Mouse (Mus musculus): ENCODE data around the gene Tgfb1i1. TPM values are rescaled to one million over a fixed set of nuclear protein-coding genes. Genes with fewer than 3 reads are reported as not detected.

The Tgfb1i1 gene
- total RNA-seq, 2 experiments from 2014 or later: 28.6 to 32.5 TPM

DNA sequence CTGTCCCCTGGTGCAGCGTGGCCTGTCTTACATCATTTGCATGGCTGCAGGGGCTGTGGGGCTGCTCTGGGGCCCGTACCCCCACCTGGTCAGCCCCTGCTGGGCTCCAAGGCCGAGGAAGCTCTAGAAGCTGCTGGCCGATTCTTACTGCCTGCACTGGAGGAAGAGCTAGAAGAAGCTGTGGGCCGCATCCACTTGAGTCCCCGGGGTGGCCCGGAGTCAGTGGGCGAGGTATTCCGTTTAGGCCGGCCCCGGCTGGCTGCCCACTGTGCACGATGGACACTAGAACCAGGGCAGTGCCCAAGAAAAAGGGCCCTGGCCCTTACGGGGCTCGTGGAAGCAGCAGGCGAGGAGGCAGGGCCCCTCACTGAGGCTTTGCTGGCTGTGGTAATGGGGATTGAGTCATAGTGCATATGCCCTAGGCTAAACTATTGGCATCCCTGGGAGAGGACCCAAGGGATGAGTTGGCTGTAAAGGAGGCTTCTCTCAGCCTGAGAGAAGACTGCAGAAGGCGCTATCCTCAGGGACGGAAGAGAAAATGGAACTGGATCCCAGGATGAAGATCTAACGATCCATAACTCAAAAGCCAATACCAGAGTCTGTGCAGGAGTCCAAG lies 2.1 kb upstream of the Tgfb1i1 start:
- DNase-seq: no peak

GRCm38 (mm10) chr7:128245547-128245946 lies 1.1 kb upstream of the Tgfb1i1 start:
- DNase-seq: no peak

DNA sequence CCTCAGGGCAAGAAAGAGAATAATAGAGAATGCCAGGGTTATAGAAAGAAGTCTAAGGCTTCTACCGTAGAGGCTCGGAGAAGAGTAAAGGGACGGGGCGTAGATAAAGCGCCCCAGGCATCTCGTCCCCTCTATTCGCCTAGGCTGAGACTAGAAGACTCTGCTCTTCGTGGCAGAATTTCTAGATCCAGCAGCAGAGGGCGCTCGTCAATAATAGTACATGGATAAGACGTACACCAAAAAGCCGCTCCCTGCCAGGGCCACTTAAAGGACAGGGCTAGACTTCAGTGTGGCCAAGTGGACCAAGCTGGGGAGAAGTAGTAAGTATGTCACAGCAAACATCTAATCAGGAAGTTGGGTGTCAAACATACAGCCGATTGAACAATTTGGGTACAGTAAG lies 831 bp downstream of the Tgfb1i1 start:
- peak; percentile 88 for DNase-seq

DNA sequence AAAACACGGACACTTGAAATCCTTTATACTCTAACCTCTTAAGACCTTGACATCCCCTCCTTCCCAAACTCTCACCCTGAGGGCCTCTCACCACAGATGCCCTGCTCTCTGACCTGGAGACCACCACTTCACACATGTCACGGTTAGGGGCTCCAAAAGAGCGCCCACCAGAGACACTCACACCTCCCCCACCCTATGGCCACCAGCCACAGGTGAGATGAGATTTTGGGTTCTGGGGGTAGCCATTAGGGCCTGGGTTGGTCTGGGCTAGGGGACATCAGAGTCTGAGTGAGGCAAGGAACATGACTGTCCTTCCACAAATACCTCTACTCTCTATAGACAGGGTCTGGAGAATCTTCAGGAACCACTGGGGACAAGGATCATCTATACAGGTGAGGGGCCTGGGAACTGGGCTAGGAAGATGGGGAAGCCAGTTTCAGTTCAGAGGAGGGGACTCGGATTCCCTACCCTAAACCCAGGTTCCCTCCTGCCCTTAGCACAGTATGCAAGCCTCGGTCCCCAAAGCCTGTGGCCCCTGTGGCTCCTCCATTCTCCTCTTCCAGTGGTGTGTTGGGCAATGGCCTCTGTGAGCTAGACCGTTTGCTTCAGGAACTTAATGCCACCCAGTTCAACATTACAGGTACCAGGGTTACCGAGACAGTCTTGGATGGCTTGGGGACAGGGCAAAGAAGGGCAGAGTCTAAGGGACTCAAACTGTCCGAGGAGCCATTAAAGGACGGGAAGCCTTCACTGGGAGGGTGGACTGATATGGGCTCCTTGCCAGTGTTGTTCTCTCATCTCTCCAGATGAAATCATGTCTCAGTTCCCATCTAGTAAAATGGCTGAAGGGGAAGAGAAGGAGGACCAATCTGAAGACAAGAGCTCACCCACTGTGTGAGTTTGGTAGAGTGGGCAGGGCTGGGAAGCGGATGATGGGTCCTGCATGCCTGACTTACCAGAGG lies 1.8 kb downstream of the Tgfb1i1 start:
- no peak for DNase-seq

- DNase-seq: no peak
Observed at GRCm38 (mm10) chr7:128249998-128250397, 3.4 kb downstream of the Tgfb1i1 start.

DNA sequence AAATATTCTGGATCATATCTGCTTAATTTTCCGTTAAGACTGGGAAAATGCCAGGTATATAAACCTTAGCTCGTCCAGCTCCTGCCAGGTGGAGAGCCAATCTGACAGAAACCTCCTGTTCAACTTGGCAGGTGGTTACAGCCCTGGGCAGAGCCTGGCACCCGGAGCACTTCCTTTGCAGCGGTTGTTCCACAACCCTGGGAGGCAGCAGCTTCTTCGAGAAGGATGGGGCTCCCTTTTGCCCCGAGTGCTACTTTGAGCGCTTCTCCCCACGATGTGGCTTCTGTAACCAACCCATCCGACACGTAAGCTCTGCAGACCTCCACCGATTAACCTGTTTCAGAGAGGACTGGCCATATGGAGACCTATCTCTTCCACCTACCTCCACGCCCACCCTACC lies 5.3 kb downstream of the Tgfb1i1 start:
- no peak for DNase-seq

DNA sequence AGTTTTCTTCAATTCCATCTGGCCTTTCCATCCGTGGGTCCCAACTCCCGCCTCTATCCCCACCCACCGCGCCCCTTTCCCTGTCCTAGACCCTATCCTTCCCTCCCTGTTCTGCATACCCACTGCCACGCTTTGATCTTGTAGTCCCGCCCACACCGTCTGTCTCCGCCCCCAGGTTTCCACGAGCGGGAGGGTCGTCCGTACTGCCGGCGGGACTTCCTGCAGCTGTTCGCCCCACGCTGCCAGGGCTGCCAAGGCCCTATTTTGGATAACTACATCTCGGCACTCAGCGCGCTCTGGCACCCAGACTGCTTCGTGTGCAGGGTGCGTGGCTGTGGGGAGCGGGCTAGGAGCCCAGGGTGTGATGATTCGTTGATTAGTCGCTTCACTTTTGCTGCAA lies 6.0 kb downstream of the Tgfb1i1 start:
- DNase-seq: no peak

DNA sequence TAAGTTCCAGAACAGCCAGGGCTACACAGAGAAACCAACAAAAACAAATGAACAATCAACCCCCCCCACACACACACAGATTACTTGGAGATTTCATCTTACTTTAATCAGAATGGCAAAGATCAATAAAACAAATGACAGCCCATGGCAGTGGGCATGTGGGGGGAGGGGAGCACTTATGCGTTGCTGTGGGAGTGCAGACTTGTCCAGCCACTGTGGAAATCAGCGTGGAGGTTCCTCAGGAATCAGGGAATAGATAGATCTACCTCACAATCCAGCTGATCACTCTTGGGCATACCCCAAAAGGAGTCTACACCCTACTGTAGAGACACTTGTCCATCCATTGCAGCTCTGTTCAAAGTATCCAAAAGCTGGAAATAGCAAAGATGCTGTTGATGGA lies 8.4 kb downstream of the Tgfb1i1 start:
- no peak for DNase-seq

- DNase-seq: no peak
Observed at GRCm38 (mm10) chr7:128255757-128256156, 9.1 kb downstream of the Tgfb1i1 start.

DNA sequence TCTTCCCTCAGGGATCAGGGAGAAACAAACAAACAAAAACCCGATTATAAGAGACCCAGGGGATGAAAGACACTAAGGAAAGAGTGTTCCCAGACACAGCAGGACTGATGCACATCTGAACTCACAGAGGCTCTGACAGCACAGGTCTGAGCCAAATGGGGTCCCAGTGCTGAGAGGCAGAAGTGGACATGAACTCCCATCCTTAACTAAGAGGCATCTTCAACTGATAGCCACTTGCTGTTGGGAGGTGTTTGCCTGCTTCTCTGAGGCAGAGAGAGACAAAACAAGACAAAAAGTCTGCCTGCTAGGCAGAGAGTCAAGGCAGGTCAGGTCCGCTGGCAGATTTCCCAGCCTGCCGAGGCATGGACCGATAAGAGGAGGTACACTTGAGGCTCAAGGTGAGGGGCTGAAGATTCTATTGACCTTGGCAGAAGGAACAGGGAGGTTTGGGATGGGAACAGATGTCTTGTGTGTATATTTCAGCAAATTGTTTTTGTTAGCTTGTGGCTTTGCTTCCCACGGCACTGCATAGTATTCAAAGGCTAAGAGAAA lies 10.2 kb downstream of the Tgfb1i1 start:
- DNase-seq: peak; percentile 50

DNA sequence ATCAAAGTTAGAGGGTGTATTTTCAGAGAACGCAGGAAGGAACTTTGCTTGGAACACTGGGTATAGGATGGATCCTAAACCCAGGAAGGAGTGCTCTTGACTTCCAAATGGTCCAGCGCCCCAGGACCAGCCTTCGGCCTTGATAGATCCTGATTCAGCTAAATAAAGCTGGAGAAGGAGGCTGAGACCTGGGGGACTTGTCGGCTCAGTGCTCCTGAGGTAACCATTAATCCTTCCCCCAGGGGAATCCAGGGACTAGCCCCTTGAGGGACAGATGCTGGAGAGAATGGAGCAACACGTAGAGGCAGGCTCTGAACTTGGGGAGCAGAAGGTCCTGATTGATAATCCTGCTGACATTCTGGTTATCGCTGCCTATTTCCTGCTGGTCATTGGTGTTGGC lies 18.8 kb downstream of the Tgfb1i1 start, which contains the start of gene Slc5a2:
TSS of gene Slc5a2 (plus strand) at position 247 of the 400 bp plus-strand sequence.
- DNase-seq: no peak

DNA sequence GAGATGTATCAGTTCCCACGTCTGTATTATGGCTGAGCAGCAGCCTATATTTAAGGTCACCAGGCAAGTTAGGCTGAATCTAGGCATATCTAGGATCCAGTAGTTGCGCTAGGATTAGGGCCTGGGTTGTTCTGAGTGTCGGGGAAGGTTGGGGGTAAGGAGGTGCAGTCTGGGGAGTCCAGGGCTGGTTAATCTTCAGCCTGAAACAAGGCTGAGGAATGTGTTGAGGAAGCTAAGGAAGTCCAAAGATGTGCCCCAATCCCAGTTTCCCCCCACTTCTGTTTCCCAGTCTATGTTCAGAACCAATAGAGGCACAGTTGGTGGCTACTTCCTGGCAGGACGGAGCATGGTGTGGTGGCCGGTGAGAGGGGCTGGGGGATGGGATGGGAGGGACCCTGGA lies 19.4 kb downstream of the Tgfb1i1 start:
- DNase-seq: no peak

GRCm38 (mm10) chr7:128267391-128267790 lies 20.8 kb downstream of the Tgfb1i1 start:
- no peak for DNase-seq

GRCm38 (mm10) chr7:128267813-128268212 lies 21.2 kb downstream of the Tgfb1i1 start:
- DNase-seq: no peak

GRCm38 (mm10) chr7:128270431-128270850 lies 23.8 kb downstream of the Tgfb1i1 start:
- no peak for DNase-seq

- no peak for DNase-seq
Observed at GRCm38 (mm10) chr7:128271496-128271895, 24.9 kb downstream of the Tgfb1i1 start.

DNA sequence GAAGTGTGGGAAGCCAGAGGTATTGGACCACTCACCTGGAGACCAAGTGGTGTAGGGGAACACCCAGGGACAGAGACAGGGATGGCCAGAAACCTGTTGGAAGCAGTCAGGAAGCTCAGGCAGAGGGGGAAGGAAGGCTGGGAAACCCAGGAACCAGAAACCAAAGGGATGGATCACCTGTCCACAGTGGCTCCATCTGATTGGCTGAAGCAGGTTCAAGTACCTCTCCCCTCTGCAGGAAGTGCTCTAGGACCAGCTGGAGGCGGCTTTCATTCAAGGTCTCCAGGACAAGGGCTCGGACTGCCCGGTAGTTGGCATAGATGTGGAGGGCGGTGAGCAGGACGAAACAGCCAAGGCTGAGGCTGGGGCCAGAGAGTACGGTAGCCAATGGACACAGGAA lies 29.4 kb downstream of the Tgfb1i1 start:
- no peak for DNase-seq

GRCm38 (mm10) chr7:128279750-128280149 lies 33.1 kb downstream of the Tgfb1i1 start:
- DNase-seq: no peak

- no peak for DNase-seq
Observed at GRCm38 (mm10) chr7:128281765-128282164, 35.2 kb downstream of the Tgfb1i1 start.

- no peak for DNase-seq
Observed at GRCm38 (mm10) chr7:128282532-128283244, 36.1 kb downstream of the Tgfb1i1 start.

- DNase-seq: no peak
Observed at GRCm38 (mm10) chr7:128284047-128284446, 37.4 kb downstream of the Tgfb1i1 start.

DNA sequence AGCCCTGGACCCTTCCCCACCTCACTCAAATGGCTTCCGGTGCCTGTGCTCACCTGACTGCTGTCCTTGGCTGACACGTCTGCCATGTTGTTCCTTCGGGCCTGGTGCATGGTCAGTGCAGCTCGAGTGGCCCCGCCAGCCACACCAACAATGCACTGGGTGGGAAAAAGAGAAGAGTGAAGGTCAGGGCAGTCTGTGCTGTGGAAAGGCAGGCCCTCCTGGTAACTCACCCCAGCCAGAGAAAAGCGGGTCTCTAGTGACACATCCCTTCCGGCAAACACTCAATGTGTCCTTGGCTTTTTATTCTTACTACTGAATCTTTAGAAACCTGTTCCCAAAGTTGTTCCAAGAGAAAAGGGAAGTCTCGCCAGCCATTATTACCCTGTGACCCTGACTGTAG lies 38.4 kb downstream of the Tgfb1i1 start:
- peak; percentile 41 for DNase-seq

Data from adrenal gland, postnatal 10 days (tissue).